Mouse (Mus musculus): ENCODE results near the gene Zbtb7b. TPM values are rescaled to one million over a fixed set of nuclear protein-coding genes. Genes with fewer than 3 reads are reported as not detected.
A peak's percentile ranks its signal among the peaks of the same experiment; 100 is the strongest.

The Zbtb7b gene
- polyA plus RNA-seq, 1 experiment from 2014 or later, result 0.41 TPM

DNA sequence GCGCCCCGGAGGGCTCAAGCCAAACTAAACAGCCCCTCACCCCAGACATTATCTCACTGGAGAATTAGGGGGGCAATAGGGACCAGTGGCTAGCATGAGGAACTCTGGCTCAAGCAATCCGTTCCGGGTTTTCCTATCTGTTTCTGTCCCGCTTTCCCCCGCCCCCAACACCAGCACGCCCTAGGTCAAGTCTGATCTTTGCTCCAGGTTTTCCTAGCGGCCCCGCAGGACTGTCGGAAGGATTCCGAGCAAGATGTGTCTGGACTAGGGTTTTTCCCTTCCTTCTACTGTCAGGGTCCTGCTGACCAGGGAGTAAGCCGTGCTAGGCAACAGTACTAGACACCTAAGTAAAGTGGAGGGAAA is 299 bp upstream of the Zbtb7b start:
- H3K9me3 ChIP-seq (replicated peaks), result no peaks in the 10 kb centered on the region
- H3K4me2 ChIP-seq, result peak overlapping the region; percentile 96
- H3K27me3 ChIP-seq, result peaks cover 27% of the 10 kb centered on the region
- H3K4me3 ChIP-seq, result peak overlapping the region; percentile 48
- 0 out of 2 replicates have a peak overlapping the region, but pooled peaks have one; percentile 60 for H3K27ac ChIP-seq
- H3K9ac ChIP-seq, result peak overlapping the region; percentile 63; the same call in 1 of the 2 replicates
- H3K4me1 ChIP-seq, result peaks cover 66% of the 10 kb centered on the region
- no peaks in the 10 kb centered on the region for H3K36me3 ChIP-seq (ENCODE audit: poor library complexity, severe bottlenecking)
- peak; percentile 6; the same call in 1 of the 2 replicates for ATAC-seq
- under 1% methylated on average over 12 of the region's 12 CpGs for WGBS

GRCm38 (mm10) chr3:89393605-89394004 is 971 bp downstream of the Zbtb7b start:
- WGBS, result 1% methylated on average over 15 of the region's 15 CpGs
- peaks cover 66% of the 10 kb centered on the region for H3K4me1 ChIP-seq
- H3K4me3 ChIP-seq, result peak overlapping the region; percentile 48
- peak overlapping the region; percentile 96 for H3K4me2 ChIP-seq
- H3K27ac ChIP-seq, result peak overlapping the region; percentile 60
- ATAC-seq, result peak; percentile 94
- no peaks in the 10 kb centered on the region for H3K36me3 ChIP-seq (ENCODE audit: poor library complexity, severe bottlenecking)
- no peaks in the 10 kb centered on the region for H3K9me3 ChIP-seq (replicated peaks)
- peaks cover 27% of the 10 kb centered on the region for H3K27me3 ChIP-seq
- peak overlapping the region; percentile 63 for H3K9ac ChIP-seq

GRCm38 (mm10) chr3:89392871-89393311 is 1.7 kb downstream of the Zbtb7b start:
- no peak for ATAC-seq
- Histone ChIP-seq H3K4me3 (peak overlapping the region; percentile 48), H3K4me2 (peak overlapping the region; percentile 96), H3K4me1 (peaks cover 70% of the 10 kb centered on the region), H3K9ac (peak overlapping the region; percentile 66), H3K36me3 (ENCODE audit: poor library complexity, severe bottlenecking) (no peaks in the 10 kb centered on the region), H3K27me3 (peaks cover 27% of the 10 kb centered on the region), H3K9me3 (replicated peaks) (no peaks in the 10 kb centered on the region), H3K27ac (no peak overlapping the region)
- WGBS, result under 1% methylated on average over 16 of the region's 24 CpGs

DNA sequence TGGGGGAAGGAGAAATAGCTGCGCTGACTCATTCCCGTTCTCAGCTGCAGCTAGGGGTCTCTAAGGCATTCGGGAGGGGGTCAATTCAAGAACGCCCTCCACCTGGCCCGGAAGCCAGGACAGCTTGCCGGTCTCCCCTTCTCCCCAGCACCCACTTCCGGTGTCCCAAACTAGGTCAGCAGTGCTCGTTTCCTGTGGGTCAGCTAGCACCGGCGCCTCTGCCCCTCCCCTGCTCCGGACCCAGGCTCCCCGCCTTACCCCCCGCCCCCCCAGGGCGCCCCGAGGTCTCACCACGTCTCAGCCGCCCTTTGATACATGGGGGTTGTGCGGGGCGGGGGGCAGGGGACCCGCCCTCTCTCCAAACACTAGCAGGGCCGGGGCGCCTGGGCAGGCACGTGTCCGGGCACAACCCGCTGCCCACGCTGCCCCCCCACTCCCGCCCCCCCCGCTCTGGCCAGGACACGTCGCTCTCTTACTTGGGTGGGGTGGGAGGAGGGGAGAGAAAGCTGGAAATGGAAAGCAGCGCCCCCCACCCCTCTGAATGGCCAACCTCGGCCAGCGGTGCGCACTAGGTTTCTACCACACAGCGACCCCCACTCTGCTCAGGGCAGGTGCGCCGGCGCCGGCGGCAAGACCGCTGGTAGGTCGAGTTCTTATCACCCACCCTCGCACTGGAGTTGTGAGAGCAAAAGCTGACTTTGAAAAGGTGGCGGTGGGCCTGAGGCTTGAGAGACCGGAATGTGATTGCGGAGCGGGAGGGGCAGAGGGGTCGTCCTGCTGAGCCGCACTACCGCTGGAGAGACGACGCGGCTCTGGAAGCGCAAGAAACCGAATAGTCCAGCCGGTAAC is 2.7 kb downstream of the Zbtb7b start:
- peak overlapping the region; percentile 66 for H3K9ac ChIP-seq
- H3K4me3 ChIP-seq, result peak overlapping the region; percentile 48
- H3K9me3 ChIP-seq (replicated peaks), result no peaks in the 10 kb centered on the region
- H3K36me3 ChIP-seq (ENCODE audit: poor library complexity, severe bottlenecking), result no peaks in the 10 kb centered on the region
- H3K27me3 ChIP-seq, result peaks cover 27% of the 10 kb centered on the region
- WGBS, result under 1% methylated on average over 47 of the region's 56 CpGs
- ATAC-seq, result no peak
- peak overlapping the region; percentile 96 for H3K4me2 ChIP-seq
- peaks cover 71% of the 10 kb centered on the region for H3K4me1 ChIP-seq
- H3K27ac ChIP-seq, result no peak overlapping the region

DNA sequence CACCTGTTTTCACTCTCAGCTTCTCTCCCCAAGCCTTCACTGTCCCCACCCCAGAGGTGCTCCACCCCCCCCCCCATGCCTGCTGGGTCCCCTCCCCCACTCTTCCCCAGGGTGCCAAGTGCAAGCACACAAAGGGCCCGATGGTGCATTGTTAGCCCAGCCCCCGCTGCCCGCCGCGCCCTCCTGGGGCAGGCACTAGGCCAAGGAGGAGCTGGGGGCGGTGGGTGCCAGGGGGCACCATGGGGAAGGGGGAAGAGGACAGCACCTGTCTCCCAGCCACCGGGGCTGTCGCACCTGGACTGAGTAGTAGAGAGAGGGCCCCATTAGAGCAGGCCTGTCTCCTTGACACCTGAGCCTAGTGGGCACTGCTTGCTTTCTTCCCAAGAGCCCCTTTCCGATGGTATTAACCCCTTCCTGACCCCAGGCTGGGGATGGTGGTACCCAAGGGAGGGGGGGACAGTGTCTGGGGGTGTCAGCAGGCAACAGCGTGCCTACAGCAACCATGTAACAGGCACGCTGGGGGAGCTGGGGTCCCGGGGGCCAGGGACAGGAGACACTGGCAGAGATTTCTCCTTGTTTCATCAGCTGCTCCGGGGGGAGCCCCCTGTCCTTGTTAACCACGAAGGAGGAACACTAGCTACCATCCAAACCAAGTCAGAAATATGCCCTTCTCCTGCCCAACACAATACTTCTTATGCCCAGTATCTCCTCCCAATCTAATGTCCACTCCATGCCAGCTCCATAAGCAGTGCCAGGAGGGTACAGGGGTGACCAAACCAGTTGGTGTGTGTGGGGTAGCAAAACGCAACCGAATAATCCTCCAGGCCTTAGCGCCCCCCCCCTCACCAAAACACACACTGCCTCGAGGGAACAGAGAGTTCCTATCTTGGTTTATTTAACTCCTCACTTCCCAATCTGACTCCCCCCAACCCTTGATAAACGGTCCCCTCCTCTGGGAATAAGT is 3.6 kb downstream of the Zbtb7b start:
- Histone ChIP-seq H3K36me3 (ENCODE audit: poor library complexity, severe bottlenecking) (no peaks in the 10 kb centered on the region), H3K4me3 (peak overlapping the region; percentile 48), H3K4me2 (peak overlapping the region; percentile 96), H3K27ac (no peak overlapping the region), H3K9ac (peak overlapping the region; percentile 66), H3K27me3 (peaks cover 24% of the 10 kb centered on the region), H3K4me1 (peaks cover 63% of the 10 kb centered on the region), H3K9me3 (replicated peaks) (no peaks in the 10 kb centered on the region)
- 9% methylated on average over 19 of the region's 19 CpGs for WGBS
- no peak for ATAC-seq

- H3K4me1 ChIP-seq, result peaks cover 54% of the 10 kb centered on the region
- H3K36me3 ChIP-seq (ENCODE audit: poor library complexity, severe bottlenecking), result no peaks in the 10 kb centered on the region
- no peak overlapping the region for H3K9ac ChIP-seq
- no peak overlapping the region for H3K4me3 ChIP-seq
- H3K27me3 ChIP-seq, result peaks cover 21% of the 10 kb centered on the region
- ATAC-seq, result no peak
- H3K27ac ChIP-seq, result no peak overlapping the region
- no peak overlapping the region for H3K4me2 ChIP-seq
- no peaks in the 10 kb centered on the region for H3K9me3 ChIP-seq (replicated peaks)
- 48% methylated on average over 5 of the region's 5 CpGs for WGBS
Measured at GRCm38 (mm10) chr3:89390111-89390515, 4.5 kb downstream of the Zbtb7b start.

DNA sequence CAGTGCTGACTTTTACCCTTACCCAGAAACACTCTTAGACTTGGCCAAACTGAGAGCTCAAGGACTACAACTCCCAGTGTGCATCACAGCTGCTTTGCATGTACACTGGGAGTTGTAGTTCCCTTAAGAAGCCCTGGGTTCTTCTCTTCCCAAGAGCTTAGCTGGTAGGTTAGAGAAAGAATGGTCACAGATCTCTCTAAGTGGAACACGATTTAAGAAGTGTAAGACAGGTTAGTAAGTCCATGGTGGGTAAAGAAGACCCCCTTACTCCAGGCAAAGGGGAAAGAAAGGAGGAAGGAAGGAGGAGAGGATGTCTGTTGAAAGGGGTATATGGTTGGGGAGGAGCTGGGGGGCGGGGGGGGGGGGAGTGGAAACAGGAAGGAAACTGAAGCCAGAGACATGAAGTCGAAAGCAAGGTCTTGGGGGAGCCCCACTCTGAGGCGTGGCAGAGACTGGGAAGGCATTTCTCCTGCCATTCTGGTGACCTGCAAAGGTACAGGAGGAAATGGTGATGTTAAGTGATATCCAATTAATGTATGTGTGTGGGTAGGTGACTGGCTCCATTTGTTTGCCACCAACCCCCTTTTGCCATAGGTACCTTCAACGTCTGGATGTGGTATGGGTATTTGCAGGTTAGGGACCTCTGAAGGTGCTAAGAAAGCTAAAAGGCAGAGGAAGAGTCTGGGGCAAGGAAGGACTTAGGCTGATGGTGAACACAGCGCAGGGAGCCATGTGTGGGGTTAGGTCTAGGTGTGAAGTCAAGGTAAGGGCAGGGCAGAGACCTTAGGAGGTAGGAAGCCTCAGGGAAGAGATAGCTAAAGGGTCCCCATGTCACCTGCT is 5.5 kb downstream of the Zbtb7b start:
- Histone ChIP-seq H3K27me3 (peaks cover 18% of the 10 kb centered on the region), H3K4me3 (no peak overlapping the region), H3K27ac (no peak overlapping the region), H3K9ac (no peak overlapping the region), H3K4me2 (no peak overlapping the region), H3K4me1 (peaks cover 49% of the 10 kb centered on the region), H3K36me3 (ENCODE audit: poor library complexity, severe bottlenecking) (no peaks in the 10 kb centered on the region), H3K9me3 (replicated peaks) (no peaks in the 10 kb centered on the region)
- WGBS, result 71% methylated on average over 6 of the region's 6 CpGs
- ATAC-seq, result peak; percentile 7; the same call in 1 of the 2 replicates

- no peaks in the 10 kb centered on the region for H3K36me3 ChIP-seq (ENCODE audit: poor library complexity, severe bottlenecking)
- 78% methylated on average over 11 of the region's 11 CpGs for WGBS
- H3K27ac ChIP-seq, result no peak overlapping the region
- no peak overlapping the region for H3K4me2 ChIP-seq
- no peaks in the 10 kb centered on the region for H3K9me3 ChIP-seq (replicated peaks)
- no peak overlapping the region for H3K4me3 ChIP-seq
- peaks cover 44% of the 10 kb centered on the region for H3K4me1 ChIP-seq
- H3K27me3 ChIP-seq, result peaks cover 18% of the 10 kb centered on the region
- H3K9ac ChIP-seq, result no peak overlapping the region
- peak; percentile 12; the same call in 1 of the 2 replicates for ATAC-seq
Measured at GRCm38 (mm10) chr3:89388134-89388881, 6.3 kb downstream of the Zbtb7b start.

GRCm38 (mm10) chr3:89387632-89388031 is 6.9 kb downstream of the Zbtb7b start:
- no peak for ATAC-seq
- Histone ChIP-seq H3K4me2 (no peak overlapping the region), H3K36me3 (ENCODE audit: poor library complexity, severe bottlenecking) (no peaks in the 10 kb centered on the region), H3K9ac (no peak overlapping the region), H3K4me1 (peaks cover 39% of the 10 kb centered on the region), H3K27ac (no peak overlapping the region), H3K27me3 (peaks cover 13% of the 10 kb centered on the region), H3K9me3 (replicated peaks) (no peaks in the 10 kb centered on the region), H3K4me3 (no peak overlapping the region)
- 72% methylated on average over 11 of the region's 11 CpGs for WGBS

- no peak overlapping the region for H3K4me2 ChIP-seq
- no peaks in the 10 kb centered on the region for H3K36me3 ChIP-seq (ENCODE audit: poor library complexity, severe bottlenecking)
- H3K27me3 ChIP-seq, result peaks cover 4% of the 10 kb centered on the region
- no peak overlapping the region for H3K9ac ChIP-seq
- H3K27ac ChIP-seq, result no peak overlapping the region
- no peak for ATAC-seq
- no peaks in the 10 kb centered on the region for H3K9me3 ChIP-seq (replicated peaks)
- peaks cover 30% of the 10 kb centered on the region for H3K4me1 ChIP-seq
- 56% methylated on average over 17 of the region's 17 CpGs for WGBS
- no peak overlapping the region for H3K4me3 ChIP-seq
Measured at GRCm38 (mm10) chr3:89386438-89387420, 7.8 kb downstream of the Zbtb7b start.

Data from forebrain, embryonic 13.5 days (tissue).